10 mouse cellular contexts compared by ENCODE assay signal in the genomic region with DNA sequence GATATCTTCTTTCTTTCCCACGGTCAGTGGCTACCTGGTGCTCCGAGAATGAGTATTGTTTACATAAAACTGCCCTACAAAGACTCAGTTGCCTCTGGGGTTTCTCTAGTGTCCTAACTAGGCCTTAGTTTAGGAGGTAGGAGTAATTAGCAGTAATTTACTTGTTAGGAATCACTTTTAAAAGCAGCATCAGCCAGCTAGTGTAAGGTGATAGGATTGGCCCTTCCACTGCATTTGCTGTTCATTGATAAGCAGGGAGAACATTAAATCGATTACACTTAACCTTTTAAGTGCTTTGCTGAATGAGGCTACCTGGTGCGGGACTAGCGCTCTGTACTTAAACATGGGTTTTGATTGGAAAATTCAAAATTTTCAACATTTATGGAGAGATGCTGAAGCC. TPM values are rescaled to one million over a fixed set of nuclear protein-coding genes. Genes with fewer than 3 reads are reported as not detected.
DNase-seq lines count a peak whose midpoint lies in the region; ATAC-seq and TF ChIP-seq lines count a peak whose summit lies in the region.
"Had no signal": no experiment of that assay in that cellular context is flagged by ENCODE, and none has a peak within 500 bp of the region (broad histone marks: within the 10 kb centered on the region; RNA-seq: fewer than 3 reads in every experiment).

No protein-coding gene starts in this region.

- H3K27ac ChIP-seq in bone marrow, adult 2 months (ENCODE audit: control insufficient read depth, insufficient read depth, low read depth, low read length, poor library complexity): no peak overlapping the region
- peak overlapping the region; percentile 94 for H3K27ac ChIP-seq in hindbrain, embryonic 10.5 days
- H3K27ac ChIP-seq in liver, postnatal 0 days (ENCODE audit: low read depth): peak overlapping the region; percentile 89

- no peak for TF ChIP-seq CTCF in bone marrow, adult 2 months (IDR thresholded peaks at IDR 0.05; ENCODE audit: control insufficient read depth, insufficient read depth, low read length)
- no peak for TF ChIP-seq CTCF in liver, postnatal 0 days (IDR thresholded peaks at IDR 0.05; ENCODE audit: low read depth)

- H3K36me3 ChIP-seq in hindbrain, embryonic 10.5 days: no peaks in the 10 kb centered on the region; the same call in 1 of the 2 replicates
- H3K36me3 ChIP-seq in liver, postnatal 0 days (replicated peaks; ENCODE audit: insufficient read depth, low read length): no peaks in the 10 kb centered on the region

- peak overlapping the region; percentile 91 for H3K9ac ChIP-seq in liver, postnatal 0 days (replicated peaks)

- H3K4me3 ChIP-seq in bone marrow, adult 2 months (replicated peaks; ENCODE audit: control insufficient read depth, low read depth, low read length): peak overlapping the region; percentile 52
- H3K4me3 ChIP-seq in hindbrain, embryonic 10.5 days: peak overlapping the region; percentile 77
- peak overlapping the region; percentile 80 for H3K4me3 ChIP-seq in liver, postnatal 0 days (ENCODE audit: low read depth, low read length)

- no peaks in the 10 kb centered on the region for H3K27me3 ChIP-seq in hindbrain, embryonic 10.5 days (ENCODE audit: insufficient read depth, poor library complexity, severe bottlenecking)
- H3K27me3 ChIP-seq in liver, postnatal 0 days (ENCODE audit: insufficient read depth, low read length): no peaks in the 10 kb centered on the region

- H3K9me3 ChIP-seq in hindbrain, embryonic 10.5 days: no peaks in the 10 kb centered on the region
- H3K9me3 ChIP-seq in liver, postnatal 0 days (ENCODE audit: low read length): no peaks in the 10 kb centered on the region

- WGBS in bone marrow, adult 2 months: 52% methylated on average over 5 of the region's 5 CpGs
- WGBS in hindbrain, embryonic 10.5 days: 49% methylated on average over 5 of the region's 5 CpGs
- 45% methylated on average over 5 of the region's 5 CpGs for WGBS in liver, postnatal 0 days (ENCODE audit: insufficient replicate concordance)

- H3K4me2 ChIP-seq in liver, postnatal 0 days (ENCODE audit: low read depth, low read length): peak overlapping the region; percentile 78

- peak; percentile 20; the same call in 1 of the 2 replicates for TF ChIP-seq EP300 in liver, postnatal 0 days (IDR thresholded peaks at IDR 0.05; ENCODE audit: low read depth)

- peak; percentile 14 for DNase-seq in cerebellum, adult 9-10 months
- DNase-seq in cerebellum, postnatal 25 days: no peak
- DNase-seq in hindbrain, embryonic 10.5 days (ENCODE audit: low spot score): no peak
- DNase-seq in liver, postnatal 0 days: no peak
- DNase-seq in frontal cortex, adult 2 months (ENCODE audit: extremely low spot score in 1 of 2, low spot score in 1 of 2): no peak
- DNase-seq in right cerebral cortex, adult 2 months (ENCODE audit: low spot score in 2 of 2): no peak
- DNase-seq: thymus, postnatal 25 days had no signal

- ATAC-seq in liver, postnatal 0 days: no peak
- no peak for ATAC-seq in monocyte, adult 5-6 weeks (replicated peaks; ENCODE audit: insufficient number of reproducible peaks, low FRiP score, low TSS enrichment, poor library complexity, severe bottlenecking)

- peaks cover 3% of the 10 kb centered on the region for H3K4me1 ChIP-seq in bone marrow, adult 2 months (ENCODE audit: control insufficient read depth, insufficient read depth, low read length)
- H3K4me1 ChIP-seq in hindbrain, embryonic 10.5 days (replicated peaks): peaks cover 36% of the 10 kb centered on the region
- peaks cover 43% of the 10 kb centered on the region for H3K4me1 ChIP-seq in liver, postnatal 0 days (ENCODE audit: insufficient read depth)

- TF ChIP-seq POLR2A in bone marrow, adult 2 months (IDR thresholded peaks at IDR 0.05; ENCODE audit: borderline replicate concordance, control insufficient read depth, low read depth, low read length): no peak

RNA-seq across cellular contexts. Expression of a gene that starts 54.5 kb away (rescaled TPM):
- not detected in 2 replicates for polyA plus RNA-seq in bone marrow, adult 2 months (2011; ENCODE audit: insufficient read depth, insufficient read length, low replicate concordance, missing spikeins)
- polyA plus RNA-seq in hindbrain, embryonic 10.5 days (2016; fragmentation: Nextera tagmentation; extraction: Ambion mirVana): 0.56 and 0.72 TPM in 2 replicates
- 0.02 TPM in 1 of 2 replicates, not detected in the other for polyA plus RNA-seq in liver, postnatal 0 days (2015; fragmentation: Nextera tagmentation; extraction: Ambion mirVana)
- polyA plus RNA-seq in frontal cortex, adult 2 months (2012; rRNA removed): 8.7 and 13.8 TPM in 2 replicates
- total RNA-seq in monocyte, adult 5-6 weeks (2017): not detected in 3 replicates
- total RNA-seq: common myeloid progenitor, adult 5-6 weeks had no signal
